Mouse (Mus musculus) thymus, adult 18-20 months (tissue): ENCODE measurements around the gene Efna5.

ENCODE experiments used
- DNase-seq, 2 experiments: peaks; one replicate each; pipeline ENCODE4 v3.0.0; 2022; ENCODE audit warnings: mixed read lengths in 2 of 2

Efna5 gene

GRCm38 (mm10) chr17:62786602-62786907 lies 94.6 kb downstream of the Efna5 start:
- no peak for DNase-seq

GRCm38 (mm10) chr17:62785781-62786601 lies 95.1 kb downstream of the Efna5 start:
- no peak for DNase-seq

GRCm38 (mm10) chr17:62784274-62785171 lies 96.6 kb downstream of the Efna5 start:
- no peak for DNase-seq

- DNase-seq, result peak; percentile 36 to 49
Measured at GRCm38 (mm10) chr17:62783524-62784273, 97.4 kb downstream of the Efna5 start.

- DNase-seq, result no peak
Measured at GRCm38 (mm10) chr17:62782826-62783404, 98.2 kb downstream of the Efna5 start.

- DNase-seq, result peak; percentile 12 to 29
Measured at GRCm38 (mm10) chr17:62781120-62781519, 100.0 kb downstream of the Efna5 start.

GRCm38 (mm10) chr17:62777858-62778564 lies 103.1 kb downstream of the Efna5 start:
- no peak for DNase-seq

- DNase-seq, result no peak
Measured at GRCm38 (mm10) chr17:62776710-62777109, 104.4 kb downstream of the Efna5 start.

GRCm38 (mm10) chr17:62775976-62776375 lies 105.1 kb downstream of the Efna5 start:
- no peak for DNase-seq

- DNase-seq, result no peak
Measured at GRCm38 (mm10) chr17:62775401-62775800, 105.7 kb downstream of the Efna5 start.

- no peak for DNase-seq
Measured at GRCm38 (mm10) chr17:62774749-62775148, 106.4 kb downstream of the Efna5 start.

GRCm38 (mm10) chr17:62766705-62767104 lies 114.4 kb downstream of the Efna5 start:
- no peak for DNase-seq

GRCm38 (mm10) chr17:62765165-62765564 lies 116.0 kb downstream of the Efna5 start:
- no peak for DNase-seq

- no peak for DNase-seq
Measured at GRCm38 (mm10) chr17:62756951-62757350, 124.2 kb downstream of the Efna5 start.

- no peak for DNase-seq
Measured at GRCm38 (mm10) chr17:62755635-62756034, 125.5 kb downstream of the Efna5 start.

- DNase-seq, result no peak
Measured at GRCm38 (mm10) chr17:62754638-62755037, 126.5 kb downstream of the Efna5 start.

- DNase-seq, result no peak
Measured at GRCm38 (mm10) chr17:62752381-62752889, 128.7 kb downstream of the Efna5 start.

- no peak for DNase-seq
Measured at GRCm38 (mm10) chr17:62750647-62751046, 130.5 kb downstream of the Efna5 start.

- DNase-seq, result no peak
Measured at GRCm38 (mm10) chr17:62748803-62749619, 132.1 kb downstream of the Efna5 start.

- DNase-seq, result no peak
Measured at GRCm38 (mm10) chr17:62747381-62747780, 133.7 kb downstream of the Efna5 start.

- DNase-seq, result no peak
Measured at GRCm38 (mm10) chr17:62746827-62747226, 134.3 kb downstream of the Efna5 start.
